Mouse (Mus musculus): Measurements from ENCODE around the gene Fcho1. TPM values are rescaled to one million over a fixed set of nuclear protein-coding genes. Genes with fewer than 3 reads are reported as not detected.
A peak's percentile ranks its signal among the peaks of the same experiment; 100 is the strongest.

Gene Fcho1
- polyA plus RNA-seq, 1 experiment from 2014 or later = 1.8 TPM

DNA sequence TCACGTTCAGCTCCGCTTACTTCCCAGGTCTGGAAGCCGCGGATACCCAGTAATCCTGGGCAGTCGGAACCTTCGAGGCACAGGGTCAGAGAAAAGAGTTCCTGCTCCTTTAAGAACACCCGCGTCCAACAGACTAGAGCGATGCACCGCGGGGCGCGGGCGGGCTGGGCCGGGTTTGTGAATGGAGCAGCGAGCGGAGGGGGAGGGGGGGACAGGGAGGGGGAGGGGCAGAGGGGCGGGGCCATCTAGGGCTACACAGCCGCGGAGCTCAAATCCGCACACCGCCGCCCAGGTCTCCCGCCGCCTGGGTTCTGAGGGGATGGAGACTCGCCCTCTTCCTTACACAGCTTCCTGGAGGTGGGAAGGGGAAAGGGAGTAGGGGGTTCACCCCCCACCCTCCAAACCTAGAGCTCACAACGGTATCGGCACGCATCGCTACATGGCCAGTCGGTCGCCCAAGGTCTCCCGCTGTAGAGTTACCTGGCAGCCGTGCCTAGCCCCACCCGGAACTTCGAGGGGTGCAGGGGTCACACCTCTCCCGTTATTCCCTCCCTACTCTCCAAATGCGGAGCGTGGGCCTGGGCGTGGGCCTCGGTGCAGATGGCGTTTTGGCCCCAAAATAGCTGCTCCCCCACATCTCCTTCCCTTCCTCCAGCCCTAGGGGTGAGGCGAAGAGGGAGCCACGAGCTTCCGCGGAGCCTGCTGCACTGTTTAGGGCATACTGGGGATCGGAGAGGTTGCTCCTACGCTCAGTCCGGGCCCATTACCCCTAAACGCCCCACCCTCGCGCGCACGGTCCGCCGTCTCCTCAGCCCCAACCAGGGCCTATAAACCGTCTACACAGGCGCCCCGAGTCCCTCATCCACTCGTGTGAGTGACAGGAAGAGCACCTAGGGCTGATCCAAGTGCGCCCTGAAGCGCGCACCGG, 54.6 kb downstream of the Fcho1 start:
- 2% methylated on average over 47 of the region's 64 CpGs for WGBS
- Histone ChIP-seq H3K9ac (replicated peaks; ENCODE audit: low read depth) (no peak overlapping the region), H3K4me1 (ENCODE audit: insufficient read depth, low read depth, low read length) (peaks cover 19% of the 10 kb centered on the region), H3K27me3 (replicated peaks; ENCODE audit: insufficient read depth, low read length) (0 out of 2 replicates have a peak, but pooled peaks cover 12% of the 10 kb centered on the region), H3K4me2 (replicated peaks; ENCODE audit: low read depth, low read length) (peak overlapping the region; percentile 77), H3K9me3 (ENCODE audit: low read length) (no peaks in the 10 kb centered on the region), H3K36me3 (ENCODE audit: insufficient read depth, low read length) (no peaks in the 10 kb centered on the region), H3K27ac (ENCODE audit: low read length) (no peak overlapping the region), H3K4me3 (ENCODE audit: low read depth, low read length) (peak overlapping the region; percentile 39)
- TF ChIP-seq CTCF (IDR thresholded peaks at IDR 0.05) (no peak), EP300 (IDR thresholded peaks at IDR 0.05) (no peak)
- ATAC-seq (peak; percentile 16), DNase-seq (ENCODE audit: low spot score) (no peak)

DNA sequence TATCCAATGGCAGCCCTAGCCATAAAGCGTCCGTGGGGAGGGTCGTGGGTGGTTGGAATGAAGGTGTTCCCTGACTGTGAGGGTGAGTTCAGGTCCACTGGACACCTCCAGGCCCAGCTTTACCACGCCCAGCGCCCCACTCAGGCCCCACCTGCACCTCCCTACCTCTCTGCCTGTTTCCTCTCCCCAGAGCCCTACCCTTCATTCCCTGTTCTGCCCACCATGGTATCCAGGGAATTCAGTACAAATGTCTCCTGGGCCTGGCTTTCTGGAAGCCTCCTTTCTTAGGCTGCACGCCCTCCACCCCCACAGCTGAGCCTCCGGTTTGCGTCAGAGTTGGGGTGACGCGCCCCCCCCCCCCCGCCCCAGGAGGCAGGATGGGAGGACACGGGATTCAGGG, 55.3 kb downstream of the Fcho1 start:
- TF ChIP-seq EP300 (IDR thresholded peaks at IDR 0.05) (no peak), CTCF (IDR thresholded peaks at IDR 0.05) (no peak)
- 11% methylated on average over 10 of the region's 12 CpGs for WGBS
- Histone ChIP-seq H3K27ac (ENCODE audit: low read length) (no peak overlapping the region), H3K4me2 (replicated peaks; ENCODE audit: low read depth, low read length) (peak overlapping the region; percentile 77), H3K4me1 (ENCODE audit: insufficient read depth, low read depth, low read length) (peaks cover 19% of the 10 kb centered on the region; the same call in 1 of the 2 replicates), H3K9ac (replicated peaks; ENCODE audit: low read depth) (no peak overlapping the region), H3K4me3 (ENCODE audit: low read depth, low read length) (0 out of 2 replicates have a peak overlapping the region, but pooled peaks have one; percentile 39), H3K9me3 (ENCODE audit: low read length) (no peaks in the 10 kb centered on the region), H3K27me3 (replicated peaks; ENCODE audit: insufficient read depth, low read length) (0 out of 2 replicates have a peak, but pooled peaks cover 12% of the 10 kb centered on the region), H3K36me3 (ENCODE audit: insufficient read depth, low read length) (no peaks in the 10 kb centered on the region)
- ATAC-seq (no peak), DNase-seq (ENCODE audit: low spot score) (no peak)

DNA sequence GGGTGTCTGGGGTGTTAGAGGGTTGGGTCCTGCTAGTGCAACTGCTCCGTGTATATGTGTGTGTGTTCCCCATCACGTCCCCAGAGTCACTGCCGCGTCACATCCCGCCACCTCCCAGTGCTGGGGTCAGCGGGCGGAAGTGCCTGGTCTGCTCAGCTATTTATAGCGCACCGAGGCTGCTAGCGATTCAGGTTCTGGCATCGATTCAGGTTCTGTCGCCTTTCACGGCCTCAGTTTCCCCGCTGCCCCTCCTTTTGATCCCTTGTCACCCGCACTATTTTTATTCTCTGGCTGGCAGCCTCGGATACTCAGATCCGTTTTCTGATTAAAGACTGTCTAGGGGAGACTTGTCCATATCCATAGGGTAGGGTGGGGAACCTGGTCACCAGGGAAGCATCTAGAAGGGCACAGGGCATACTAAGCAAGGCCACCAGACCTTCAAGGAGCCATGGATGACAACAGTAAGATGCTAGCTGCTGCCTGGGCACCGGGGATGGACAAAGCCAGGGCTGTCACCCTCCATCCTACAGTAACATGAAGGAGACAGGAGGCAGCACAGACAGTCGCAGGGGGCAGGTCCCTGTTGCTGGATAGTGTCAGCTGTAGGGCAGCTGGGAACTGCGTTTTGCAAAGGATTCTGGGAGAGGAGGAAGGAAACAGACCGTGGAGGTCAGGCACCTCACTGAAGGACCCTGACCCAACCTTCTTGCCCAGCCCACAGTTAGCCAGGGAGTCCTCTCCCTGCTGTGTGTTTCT, 57.1 kb downstream of the Fcho1 start:
- 0 out of 2 replicates have a peak, but pooled peaks cover 12% of the 10 kb centered on the region for H3K27me3 ChIP-seq (replicated peaks; ENCODE audit: insufficient read depth, low read length)
- WGBS = 1% methylated on average over 19 of the region's 21 CpGs
- ATAC-seq = peak; percentile 39
- H3K4me2 ChIP-seq (replicated peaks; ENCODE audit: low read depth, low read length) = peak overlapping the region; percentile 29
- peak; percentile 68 for DNase-seq (ENCODE audit: low spot score)
- TF ChIP-seq EP300 (IDR thresholded peaks at IDR 0.05) (no peak), CTCF (IDR thresholded peaks at IDR 0.05) (no peak)
- no peaks in the 10 kb centered on the region for H3K9me3 ChIP-seq (ENCODE audit: low read length)
- no peak overlapping the region for H3K27ac ChIP-seq (ENCODE audit: low read length)
- H3K36me3 ChIP-seq (ENCODE audit: insufficient read depth, low read length) = no peaks in the 10 kb centered on the region
- H3K4me3 ChIP-seq (ENCODE audit: low read depth, low read length) = no peak overlapping the region
- H3K9ac ChIP-seq (replicated peaks; ENCODE audit: low read depth) = no peak overlapping the region
- H3K4me1 ChIP-seq (ENCODE audit: insufficient read depth, low read depth, low read length) = peaks cover 22% of the 10 kb centered on the region; the same call in 1 of the 2 replicates

DNA sequence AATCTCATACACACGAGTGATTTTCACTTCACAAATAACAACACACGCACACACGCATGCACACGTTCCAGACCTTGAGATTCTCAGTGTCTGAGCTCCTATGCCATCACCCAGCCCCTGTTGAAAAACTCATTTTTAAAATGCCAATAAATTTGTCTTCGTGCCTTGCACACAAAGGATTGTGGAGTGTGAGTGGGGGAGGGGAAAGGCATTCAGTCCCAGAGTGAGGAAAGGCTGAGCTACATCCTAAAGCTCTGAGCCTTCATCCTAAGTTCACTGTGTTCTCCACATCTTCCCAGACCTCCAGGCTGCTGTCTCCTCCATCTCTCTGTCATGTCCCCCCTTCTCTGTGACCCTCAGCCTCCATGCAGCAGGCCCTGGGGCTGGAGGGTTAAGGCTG, 58.3 kb downstream of the Fcho1 start:
- H3K9ac ChIP-seq (replicated peaks; ENCODE audit: low read depth) = 0 out of 2 replicates have a peak overlapping the region, but pooled peaks have one; percentile 8
- 56% methylated on average over 5 of the region's 5 CpGs for WGBS
- H3K9me3 ChIP-seq (ENCODE audit: low read length) = no peaks in the 10 kb centered on the region
- no peaks in the 10 kb centered on the region for H3K36me3 ChIP-seq (ENCODE audit: insufficient read depth, low read length)
- H3K4me3 ChIP-seq (ENCODE audit: low read depth, low read length) = no peak overlapping the region
- DNase-seq (ENCODE audit: low spot score) = no peak
- no peak overlapping the region for H3K4me2 ChIP-seq (replicated peaks; ENCODE audit: low read depth, low read length)
- no peak for TF ChIP-seq CTCF (IDR thresholded peaks at IDR 0.05)
- no peak for TF ChIP-seq EP300 (IDR thresholded peaks at IDR 0.05)
- H3K27me3 ChIP-seq (replicated peaks; ENCODE audit: insufficient read depth, low read length) = 0 out of 2 replicates have a peak, but pooled peaks cover 12% of the 10 kb centered on the region
- no peak overlapping the region for H3K27ac ChIP-seq (ENCODE audit: low read length)
- H3K4me1 ChIP-seq (ENCODE audit: insufficient read depth, low read depth, low read length) = peaks cover 22% of the 10 kb centered on the region; the same call in 1 of the 2 replicates
- ATAC-seq = no peak

DNA sequence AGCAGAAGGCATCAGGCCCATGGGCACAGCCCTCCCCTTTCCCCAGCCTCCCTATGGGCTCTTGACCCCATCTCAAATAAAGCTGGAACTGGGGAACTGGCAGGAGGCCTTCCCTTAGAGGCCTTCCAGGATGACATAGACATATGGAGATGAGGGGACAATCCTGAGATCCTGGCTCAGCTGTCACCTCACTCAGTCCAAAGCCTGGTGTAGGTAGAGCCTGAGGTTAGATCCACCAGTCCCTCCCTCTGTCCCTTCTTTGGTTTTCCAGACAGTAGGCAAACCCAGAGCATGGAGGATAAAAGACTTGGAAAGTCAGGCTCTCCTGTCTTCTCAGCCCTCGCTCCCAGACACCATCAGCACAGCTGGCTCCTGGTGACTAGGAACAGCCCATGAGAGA, 58.7 kb downstream of the Fcho1 start:
- Histone ChIP-seq H3K27me3 (replicated peaks; ENCODE audit: insufficient read depth, low read length) (0 out of 2 replicates have a peak, but pooled peaks cover 12% of the 10 kb centered on the region), H3K9ac (replicated peaks; ENCODE audit: low read depth) (no peak overlapping the region), H3K9me3 (ENCODE audit: low read length) (no peaks in the 10 kb centered on the region), H3K4me3 (ENCODE audit: low read depth, low read length) (no peak overlapping the region), H3K4me1 (ENCODE audit: insufficient read depth, low read depth, low read length) (peaks cover 22% of the 10 kb centered on the region; the same call in 1 of the 2 replicates), H3K4me2 (replicated peaks; ENCODE audit: low read depth, low read length) (no peak overlapping the region), H3K36me3 (ENCODE audit: insufficient read depth, low read length) (no peaks in the 10 kb centered on the region), H3K27ac (ENCODE audit: low read length) (no peak overlapping the region)
- TF ChIP-seq CTCF (IDR thresholded peaks at IDR 0.05) (no peak), EP300 (IDR thresholded peaks at IDR 0.05) (no peak)
- ATAC-seq = no peak
- no peak for DNase-seq (ENCODE audit: low spot score)
- WGBS = 50% methylated on average over 1 of the region's 1 CpGs
